Mouse (Mus musculus) heart, adult 11 months (tissue): Measurements from ENCODE around the gene Patl2.
"Not testable (repeated sequence)": the region's sequence is repeated elsewhere in the genome, so short reads cannot be mapped to it uniquely, and the experiment has no call there.

Source experiments
- DNase-seq: peaks from one replicate; pipeline ENCODE4 v3.0.0; 2022

The Patl2 gene

GRCm38 (mm10) chr2:122186106-122186505 lies at the start of gene Patl2, which contains the start of gene Terb2:
Gene Patl2 (minus strand): TSS chr2:122186189.
Gene Terb2 (plus strand): TSS chr2:122186272.
- DNase-seq: no peak

DNA sequence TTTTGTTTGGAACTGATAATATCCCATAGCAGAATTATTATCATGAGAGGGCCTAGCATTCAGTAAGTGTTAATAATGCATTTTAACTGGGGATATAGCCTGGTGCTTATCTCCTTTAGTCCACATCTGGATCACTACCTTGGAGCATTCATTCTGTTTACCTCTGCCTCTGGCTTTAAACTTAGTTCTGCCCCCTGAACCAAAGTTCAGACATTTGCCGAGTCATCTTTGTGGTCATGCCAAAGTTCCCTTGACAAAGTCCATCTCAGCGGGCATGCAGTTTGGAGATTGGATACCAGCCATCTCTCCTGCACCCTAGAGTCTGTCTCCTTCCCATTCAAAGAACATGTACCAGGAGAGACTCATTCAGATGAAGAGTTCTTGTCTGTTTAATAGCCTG lies 49.4 kb upstream of the Patl2 start:
- no peak for DNase-seq

GRCm38 (mm10) chr2:122234611-122235288 lies 48.8 kb upstream of the Patl2 start, which contains the start of gene Sord:
Gene Sord (plus strand): TSS chr2:122234749.
- peak; percentile 98 for DNase-seq

GRCm38 (mm10) chr2:122233759-122234557 lies 48.0 kb upstream of the Patl2 start:
- peak; percentile 92 for DNase-seq

GRCm38 (mm10) chr2:122233341-122233740 lies 47.4 kb upstream of the Patl2 start:
- DNase-seq: no peak

DNA sequence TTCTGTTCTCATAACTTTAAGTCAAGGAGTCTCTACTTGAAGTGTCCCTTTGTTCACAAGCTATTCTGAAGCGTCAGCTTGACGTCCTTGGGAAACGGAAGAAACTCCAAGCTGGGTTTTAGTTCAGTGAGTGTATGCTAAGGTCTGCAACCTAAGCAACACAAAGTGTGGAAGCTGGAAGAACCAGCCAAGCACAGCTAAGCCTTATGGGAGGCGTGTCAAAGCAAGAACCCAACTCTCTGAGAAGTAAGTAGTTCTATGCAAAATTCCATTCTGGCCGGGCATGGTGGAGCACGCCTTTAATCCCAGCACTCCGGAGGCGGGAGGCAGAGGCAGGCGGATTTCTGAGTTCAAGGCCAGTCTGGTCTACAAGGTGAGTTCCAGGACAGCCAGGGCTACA lies 45.6 kb upstream of the Patl2 start:
- DNase-seq: no peak

GRCm38 (mm10) chr2:122230395-122230794 lies 44.4 kb upstream of the Patl2 start:
- no peak for DNase-seq

DNA sequence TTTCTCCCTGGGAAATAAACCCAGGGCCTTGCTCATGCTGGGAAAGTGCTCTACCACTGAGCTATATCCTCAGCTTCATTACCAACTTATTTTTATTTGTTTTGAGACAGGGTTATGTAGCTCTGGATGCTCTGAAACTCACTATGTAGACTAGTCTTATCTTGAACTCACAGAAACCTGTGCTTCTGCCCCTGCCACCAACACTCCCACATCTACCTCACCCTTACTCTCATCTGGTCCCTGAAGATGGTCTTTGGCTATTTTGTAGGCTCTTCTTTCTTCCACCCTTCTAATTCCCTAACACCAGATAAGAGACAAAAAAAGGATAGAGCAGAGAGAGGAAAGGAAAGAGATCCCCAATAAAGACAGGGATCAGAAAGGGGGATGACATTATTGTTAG lies 37.7 kb upstream of the Patl2 start:
- DNase-seq: no peak

GRCm38 (mm10) chr2:122222272-122222671 lies 36.3 kb upstream of the Patl2 start:
- peak; percentile 35 for DNase-seq

DNA sequence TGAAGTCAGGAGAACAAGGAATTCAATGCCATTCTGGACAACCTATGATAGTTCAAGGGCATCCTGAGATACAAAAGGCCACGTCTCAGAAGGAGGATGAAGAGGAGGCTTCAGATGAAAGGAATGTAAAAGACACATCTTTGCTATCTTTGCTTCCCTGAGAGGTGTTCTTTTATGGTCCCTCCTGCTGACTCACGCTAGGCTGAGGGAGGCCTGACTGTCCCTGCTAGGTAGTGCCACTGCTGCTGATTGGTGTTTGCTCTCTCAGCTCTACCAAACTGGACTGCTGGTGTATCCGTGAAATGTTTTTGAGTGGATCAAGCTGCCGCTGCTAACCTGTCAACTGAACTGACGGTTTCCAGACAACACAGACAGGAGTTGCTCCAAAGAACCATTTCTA lies 35.8 kb upstream of the Patl2 start:
- DNase-seq: peak; percentile 79

GRCm38 (mm10) chr2:122221378-122221777 lies 35.4 kb upstream of the Patl2 start:
- no peak for DNase-seq

- DNase-seq: no peak
These were observed 32.2 kb upstream of the Patl2 start for GRCm38 (mm10) chr2:122218234-122218633.

GRCm38 (mm10) chr2:122217075-122217474 lies 31.1 kb upstream of the Patl2 start:
- DNase-seq: not testable (repeated sequence)

DNA sequence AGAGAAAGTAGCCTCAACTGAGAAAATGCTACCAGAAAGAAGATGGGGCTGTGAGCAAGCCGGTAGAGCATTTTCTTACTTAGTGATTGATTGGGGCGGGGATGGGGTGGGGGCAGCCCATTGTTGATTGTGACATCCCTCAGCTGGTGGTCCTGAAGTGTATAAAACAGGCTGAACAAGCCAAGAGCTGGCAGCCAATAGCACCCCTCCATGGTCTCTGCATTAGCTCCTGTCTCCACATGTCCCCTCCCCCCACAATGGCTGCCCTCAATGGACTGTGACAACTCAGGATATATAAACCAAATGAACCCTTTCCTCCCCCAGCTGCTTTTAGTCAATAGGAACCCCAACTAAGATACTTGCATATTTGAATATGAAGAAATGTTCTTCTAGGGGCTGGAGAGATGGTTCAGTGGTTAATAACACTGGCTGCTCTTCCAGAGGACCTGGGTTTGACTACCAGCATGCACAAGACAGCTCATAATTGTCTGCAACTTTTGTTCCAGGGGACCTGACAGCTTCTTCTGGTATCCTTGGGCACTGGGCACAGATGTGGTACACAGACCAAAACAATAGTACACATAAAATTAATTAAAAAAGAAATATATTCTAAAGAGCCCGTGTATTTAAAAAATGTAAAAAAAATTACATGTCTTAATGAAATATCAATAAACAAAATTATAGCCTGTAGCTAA lies 24.7 kb upstream of the Patl2 start:
- DNase-seq: no peak

DNA sequence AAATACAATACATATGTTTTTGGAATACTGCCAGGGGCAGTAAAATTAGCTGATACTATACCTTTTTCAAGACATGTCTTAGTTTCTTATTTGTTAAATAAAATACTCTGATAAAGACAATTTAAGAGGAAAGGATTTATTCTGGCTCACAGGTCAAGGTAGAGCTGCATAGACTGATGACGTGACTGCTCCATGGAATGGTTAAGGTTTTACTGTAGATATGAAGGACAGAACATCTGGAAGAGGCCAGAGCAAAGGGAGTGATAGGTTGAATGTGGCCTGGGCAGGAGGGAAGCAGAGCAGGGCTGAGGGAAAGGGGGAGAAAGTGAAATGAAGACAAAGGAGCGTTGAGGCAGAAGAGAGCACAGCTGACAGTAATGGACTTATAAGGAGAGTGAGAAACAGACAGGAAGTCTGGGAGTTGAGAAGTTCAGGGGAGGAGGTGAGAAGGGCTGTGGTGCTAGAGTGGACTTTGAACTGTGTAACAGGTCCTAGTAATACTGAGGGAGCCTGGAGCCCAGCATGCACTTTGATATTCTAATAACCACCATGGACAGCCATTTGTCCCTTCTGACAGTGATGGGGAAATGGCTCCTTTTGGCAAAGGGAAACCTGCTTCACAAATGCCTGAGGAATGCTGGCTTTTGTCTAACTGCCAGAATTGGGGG lies 20.6 kb upstream of the Patl2 start:
- no peak for DNase-seq

- DNase-seq: no peak
These were observed 15.5 kb upstream of the Patl2 start for GRCm38 (mm10) chr2:122201501-122201900.

DNA sequence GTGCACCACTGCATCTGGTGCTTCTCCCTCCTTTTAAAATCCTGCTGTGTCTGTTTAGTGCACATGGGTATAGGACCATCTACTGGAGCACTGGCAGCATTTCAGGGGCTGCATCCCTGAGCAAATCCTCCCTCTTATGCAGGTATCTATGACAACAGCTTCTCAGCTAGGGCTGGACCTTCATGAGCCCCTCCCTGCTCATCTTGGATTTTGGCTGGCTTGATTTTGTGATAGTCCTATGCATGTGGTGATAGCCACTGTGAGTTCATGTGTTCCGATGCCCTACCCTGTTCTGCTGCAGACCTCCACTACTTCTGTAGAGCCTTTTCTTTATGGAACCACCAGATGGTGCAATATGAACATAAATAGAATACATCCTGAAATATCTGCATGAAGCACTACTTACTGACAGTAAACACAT lies 8.5 kb upstream of the Patl2 start:
- no peak for DNase-seq

DNA sequence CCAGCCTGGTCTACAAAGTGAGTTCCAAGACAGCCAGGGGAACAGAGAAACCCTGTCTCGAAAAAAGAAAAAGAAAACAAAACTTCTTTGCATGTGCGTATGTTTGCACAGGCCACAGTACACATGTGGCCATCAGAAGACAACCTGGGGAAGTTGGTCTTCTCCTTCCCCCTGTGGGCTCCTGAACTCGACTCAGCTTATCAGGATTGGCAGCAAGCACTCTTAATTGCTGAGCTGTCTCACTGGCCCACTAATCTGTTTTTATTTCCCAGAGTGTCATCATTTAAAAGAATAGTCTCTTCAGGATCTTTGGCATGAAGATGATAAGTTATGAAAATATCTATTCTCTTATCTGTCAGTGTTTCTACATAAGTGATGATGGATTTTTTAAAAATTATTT lies 5.9 kb upstream of the Patl2 start:
- DNase-seq: no peak

DNA sequence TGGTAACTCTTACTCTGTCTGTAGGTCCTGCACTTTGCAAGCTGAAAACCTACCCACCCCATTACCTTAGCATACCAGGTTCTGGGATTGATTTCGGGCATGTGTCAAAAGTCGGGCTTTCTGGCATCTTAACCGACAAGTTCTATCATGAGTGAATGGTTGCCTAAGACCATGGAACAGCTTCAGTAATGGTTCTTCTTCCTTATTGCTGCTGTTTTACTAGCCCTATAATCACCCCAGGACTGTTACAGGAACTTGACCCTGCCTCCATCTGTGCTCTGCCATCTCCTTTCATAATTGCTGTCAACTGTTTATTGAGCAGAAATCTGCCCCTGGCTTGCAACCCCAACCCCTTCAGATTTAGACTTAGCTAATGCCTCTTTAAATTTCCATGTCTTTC lies 762 bp upstream of the Patl2 start:
- no peak for DNase-seq

DNA sequence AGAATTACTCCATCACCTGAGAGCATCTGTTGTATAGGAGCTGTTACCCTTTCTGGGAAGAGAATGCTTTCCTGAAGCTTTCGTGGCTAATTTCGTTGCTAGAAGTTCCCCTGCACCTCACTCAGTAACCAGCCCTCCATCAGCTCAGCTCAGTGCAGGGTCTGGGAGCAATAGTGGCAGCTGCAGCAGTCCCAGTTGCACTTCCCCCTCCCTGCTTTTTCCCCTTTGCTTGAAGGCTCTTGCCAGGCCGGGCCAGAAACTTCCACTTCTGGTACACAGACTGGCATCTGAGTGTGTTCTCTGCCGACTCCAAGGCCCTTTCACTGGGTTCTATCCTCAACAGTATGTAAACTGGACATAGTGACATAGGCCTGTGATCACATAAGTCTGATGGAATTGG lies 903 bp downstream of the Patl2 start:
- no peak for DNase-seq

DNA sequence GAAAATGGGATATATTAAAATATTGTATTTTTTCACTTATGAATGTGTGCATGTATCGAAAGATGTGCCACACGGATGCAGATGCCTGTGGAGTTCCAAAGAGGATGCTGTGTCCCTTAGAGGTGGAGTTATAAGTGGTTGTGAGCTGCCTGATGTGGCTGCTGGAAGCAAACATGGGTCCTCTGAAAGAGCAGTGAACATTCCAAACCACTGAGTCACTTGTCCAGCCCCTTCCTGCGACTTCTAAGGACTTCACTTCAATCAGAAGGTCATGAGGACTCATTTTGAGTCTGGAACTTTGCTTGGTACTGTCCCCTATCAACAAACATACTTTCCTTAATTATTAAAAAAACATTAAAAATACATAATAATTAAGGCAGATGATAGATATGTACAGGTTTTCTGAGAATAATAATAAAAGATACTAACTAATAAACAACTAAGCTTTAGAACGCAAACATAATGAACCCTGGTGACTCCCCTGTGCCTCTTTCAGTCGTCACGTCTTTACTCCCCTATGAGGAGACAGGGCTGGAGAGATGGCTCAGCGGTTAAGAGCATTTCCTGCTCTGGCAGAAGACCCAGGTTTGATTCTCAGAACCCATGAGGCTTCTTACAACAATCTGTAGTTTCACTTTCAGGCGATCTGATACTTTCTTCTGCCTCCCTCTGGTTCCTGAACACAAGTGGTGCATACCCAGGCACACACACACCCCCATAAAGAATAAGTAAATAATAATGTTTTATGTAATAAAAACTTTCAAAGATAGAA lies 5.8 kb downstream of the Patl2 start:
- no peak for DNase-seq

GRCm38 (mm10) chr2:122172188-122172587 lies 13.8 kb downstream of the Patl2 start:
- no peak for DNase-seq
